Mouse (Mus musculus) cerebellum, adult 2 months (tissue): Measurements from ENCODE around the gene Bach2. TPM values are rescaled to one million over a fixed set of nuclear protein-coding genes. Genes with fewer than 3 reads are reported as not detected.

Experiments used
- DNase-seq, 2 experiments: peaks; one replicate each; pipeline ENCODE4 v3.0.0; 2021
- H3K27ac ChIP-seq: fragments of 200-500 bp; 2 replicates; pipeline ENCODE4 v1.5.1; 2012; ENCODE audit warnings: low read length, control low read depth, inconsistent platforms; ENCODE audit not compliant: insufficient read depth
- H3K27me3 ChIP-seq: fragments of 200-500 bp; 2 replicates; pipeline ENCODE4 v1.6.1; 2012; ENCODE audit warnings: inconsistent platforms, mild to moderate bottlenecking, low read length, moderate library complexity; ENCODE audit not compliant: control insufficient read depth, insufficient read depth
- H3K4me1 ChIP-seq: fragments of 200-500 bp; 2 replicates; pipeline ENCODE4 v1.6.1; 2011; ENCODE audit warnings: low read length; ENCODE audit not compliant: control insufficient read depth, insufficient read depth
- H3K4me3 ChIP-seq: fragments of 200-500 bp; replicated peaks from 2 replicates; pipeline ENCODE3; 2011; ENCODE audit warnings: mild to moderate bottlenecking, low read depth, low read length, control low read depth; ENCODE audit not compliant: insufficient read depth
- CTCF ChIP-seq: fragments of 200-500 bp; IDR thresholded peaks from 2 replicates; pipeline ENCODE4 v1.5.1; 2011; ENCODE audit warnings: low read depth, mild to moderate bottlenecking, control low read depth, low read length, moderate library complexity, borderline replicate concordance; ENCODE audit not compliant: insufficient read depth
- POLR2A ChIP-seq: fragments of 200-500 bp; IDR thresholded peaks from 2 replicates; pipeline ENCODE4 v1.6.1; 2011; ENCODE audit warnings: low read length, control low read depth, borderline replicate concordance; ENCODE audit not compliant: insufficient read depth
- WGBS: fragments of 180-500 bp; shearing (Covaris S2); methylation state at CpG from one replicate; pipeline ENCODE4 v1.1.7; 2018; 5-methylcytosine and 5-hydroxymethylcytosine counted together
- polyA plus RNA-seq: library from polyadenylated mRNA; depleted of rRNA; stranded (reverse); fragments of >200 nt; gene quantifications from 2 replicates; pipeline ENCODE4 v1.2.3, GENCODE M21; 2012

The Bach2 gene
- polyA plus RNA-seq, 1 experiment = 4.7 TPM

- no peak for DNase-seq
- H3K4me1 ChIP-seq = no peaks in the 10 kb centered on the region
- no peak for TF ChIP-seq CTCF
- no peak for TF ChIP-seq POLR2A
- H3K27me3 ChIP-seq = no peaks in the 10 kb centered on the region
- H3K27ac ChIP-seq = no peak overlapping the region
- 79% methylated on average over 7 of the region's 7 CpGs for WGBS
- H3K4me3 ChIP-seq = no peak overlapping the region
Observed at GRCm38 (mm10) chr4:32414959-32415358, 176.4 kb downstream of the Bach2 start.

GRCm38 (mm10) chr4:32417939-32418338 is 179.3 kb downstream of the Bach2 start:
- no peak for DNase-seq
- WGBS = 91% methylated on average over 8 of the region's 8 CpGs
- TF ChIP-seq CTCF = no peak
- no peak for TF ChIP-seq POLR2A
- H3K27me3 ChIP-seq = no peaks in the 10 kb centered on the region
- no peaks in the 10 kb centered on the region for H3K4me1 ChIP-seq
- H3K27ac ChIP-seq = no peak overlapping the region
- no peak overlapping the region for H3K4me3 ChIP-seq

- Histone ChIP-seq H3K27ac (no peak overlapping the region), H3K27me3 (no peaks in the 10 kb centered on the region), H3K4me3 (no peak overlapping the region), H3K4me1 (peaks cover 7% of the 10 kb centered on the region)
- TF ChIP-seq POLR2A = no peak
- no peak for TF ChIP-seq CTCF
- DNase-seq = no peak
- WGBS = 97% methylated on average over 8 of the region's 8 CpGs
Observed at GRCm38 (mm10) chr4:32421570-32421969, 183.0 kb downstream of the Bach2 start.

GRCm38 (mm10) chr4:32422427-32422826 is 183.8 kb downstream of the Bach2 start:
- TF ChIP-seq POLR2A = no peak
- TF ChIP-seq CTCF = no peak
- no peak for DNase-seq
- H3K4me3 ChIP-seq = no peak overlapping the region
- H3K27ac ChIP-seq = no peak overlapping the region
- no peaks in the 10 kb centered on the region for H3K27me3 ChIP-seq
- H3K4me1 ChIP-seq = peaks cover 7% of the 10 kb centered on the region
- 91% methylated on average over 4 of the region's 4 CpGs for WGBS

GRCm38 (mm10) chr4:32423667-32424066 is 185.1 kb downstream of the Bach2 start:
- Histone ChIP-seq H3K27ac (no peak overlapping the region), H3K4me1 (peaks cover 7% of the 10 kb centered on the region), H3K4me3 (no peak overlapping the region), H3K27me3 (no peaks in the 10 kb centered on the region)
- DNase-seq = no peak
- TF ChIP-seq POLR2A (no peak), CTCF (no peak)
- WGBS = 99% methylated on average over 5 of the region's 5 CpGs

GRCm38 (mm10) chr4:32424434-32424833 is 185.8 kb downstream of the Bach2 start:
- Histone ChIP-seq H3K4me1 (peaks cover 7% of the 10 kb centered on the region), H3K4me3 (no peak overlapping the region), H3K27me3 (no peaks in the 10 kb centered on the region), H3K27ac (no peak overlapping the region)
- DNase-seq = no peak
- TF ChIP-seq CTCF (no peak), POLR2A (no peak)
- 59% methylated on average over 7 of the region's 7 CpGs for WGBS

- 95% methylated on average over 7 of the region's 7 CpGs for WGBS
- Histone ChIP-seq H3K27ac (no peak overlapping the region), H3K4me3 (no peak overlapping the region), H3K4me1 (peaks cover 8% of the 10 kb centered on the region), H3K27me3 (no peaks in the 10 kb centered on the region)
- no peak for DNase-seq
- no peak for TF ChIP-seq POLR2A
- no peak for TF ChIP-seq CTCF
Observed at GRCm38 (mm10) chr4:32425060-32425459, 186.5 kb downstream of the Bach2 start.

- WGBS = 96% methylated on average over 3 of the region's 3 CpGs
- no peak for DNase-seq
- peaks cover 11% of the 10 kb centered on the region for H3K4me1 ChIP-seq
- no peaks in the 10 kb centered on the region for H3K27me3 ChIP-seq
- no peak overlapping the region for H3K4me3 ChIP-seq
- no peak overlapping the region for H3K27ac ChIP-seq
- TF ChIP-seq POLR2A = no peak
- no peak for TF ChIP-seq CTCF
Observed at GRCm38 (mm10) chr4:32425641-32426040, 187.0 kb downstream of the Bach2 start.
